Comparison of ENCODE assay signal across 8 mouse cellular contexts in the genomic region with DNA sequence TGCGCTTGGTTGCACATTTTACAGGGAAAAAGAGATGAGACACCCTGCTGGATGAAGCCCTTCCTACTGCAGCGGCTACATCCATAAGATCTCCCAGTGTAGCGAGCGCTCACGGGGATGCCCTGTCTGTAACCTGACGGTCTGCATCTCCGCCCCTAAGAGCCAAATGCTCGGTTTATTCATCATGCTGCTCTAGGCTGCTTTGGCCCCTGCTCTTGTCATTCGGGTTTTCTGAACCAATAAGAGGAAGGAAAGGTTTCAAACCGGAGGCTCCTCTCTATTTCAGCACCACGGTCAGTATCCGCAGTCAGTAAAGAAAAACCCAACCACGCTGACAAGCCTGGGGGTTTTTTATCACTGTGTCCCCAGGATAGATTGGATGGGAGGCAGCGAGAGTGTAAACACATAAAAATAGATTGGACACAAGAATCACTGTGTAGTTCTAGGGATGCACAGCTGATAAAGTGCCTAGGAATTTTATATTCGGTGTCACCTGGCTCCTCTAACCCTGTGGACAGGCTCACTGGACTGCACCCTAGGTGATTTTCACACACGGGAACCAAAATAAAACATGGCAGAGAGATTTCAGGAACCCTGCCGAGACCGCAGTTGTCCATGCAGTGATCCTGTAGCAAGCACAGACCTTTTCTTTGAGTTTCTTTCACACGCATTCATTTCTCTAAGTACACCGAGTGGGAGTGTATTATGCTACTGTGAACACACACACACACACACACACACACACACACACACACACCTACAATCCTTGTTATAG. TPM values are rescaled to one million over a fixed set of nuclear protein-coding genes. Genes with fewer than 3 reads are reported as not detected.
DNase-seq lines count a peak whose midpoint lies in the region; ATAC-seq and TF ChIP-seq lines count a peak whose summit lies in the region.

No protein-coding gene starts in this region.

- H3K4me3 ChIP-seq in kidney, embryonic 15.5 days (replicated peaks): peak overlapping the region; percentile 39
- peak overlapping the region; percentile 41 for H3K4me3 ChIP-seq in embryonic facial prominence, embryonic 13.5 days
- peak overlapping the region; percentile 58 for H3K4me3 ChIP-seq in hindbrain, postnatal 0 days (ENCODE audit: low read length)
- peak overlapping the region; percentile 14; the same call in 1 of the 2 replicates for H3K4me3 ChIP-seq in limb, embryonic 12.5 days (replicated peaks)

- peak overlapping the region; percentile 69 for H3K4me2 ChIP-seq in kidney, embryonic 15.5 days
- H3K4me2 ChIP-seq in embryonic facial prominence, embryonic 13.5 days: peak overlapping the region; percentile 64
- H3K4me2 ChIP-seq in hindbrain, postnatal 0 days (ENCODE audit: low read depth, low read length): peak overlapping the region; percentile 78
- H3K4me2 ChIP-seq in limb, embryonic 12.5 days: peak overlapping the region; percentile 63

- H3K9ac ChIP-seq in kidney, embryonic 15.5 days: no peak overlapping the region
- no peak overlapping the region for H3K9ac ChIP-seq in embryonic facial prominence, embryonic 13.5 days
- H3K9ac ChIP-seq in hindbrain, postnatal 0 days (replicated peaks; ENCODE audit: low read length): peak overlapping the region; percentile 62
- no peak overlapping the region for H3K9ac ChIP-seq in limb, embryonic 12.5 days (replicated peaks)

- H3K4me1 ChIP-seq in kidney, embryonic 15.5 days: peaks cover 24% of the 10 kb centered on the region
- H3K4me1 ChIP-seq in embryonic facial prominence, embryonic 13.5 days: peaks cover 22% of the 10 kb centered on the region
- H3K4me1 ChIP-seq in hindbrain, postnatal 0 days (ENCODE audit: insufficient read depth, low read length): no peaks in the 10 kb centered on the region
- H3K4me1 ChIP-seq in limb, embryonic 12.5 days (replicated peaks): 0 out of 2 replicates have a peak, but pooled peaks cover 15% of the 10 kb centered on the region

- no peak for DNase-seq in kidney, postnatal 25 days
- DNase-seq in adrenal gland, adult 8-10 months: peak; percentile 3
- DNase-seq in hindbrain, postnatal 0 days (ENCODE audit: low spot score): peak; percentile 66
- peak; percentile 47 for DNase-seq in right cerebral cortex, postnatal 25 days

- no peaks in the 10 kb centered on the region for H3K36me3 ChIP-seq in kidney, embryonic 15.5 days
- no peaks in the 10 kb centered on the region for H3K36me3 ChIP-seq in embryonic facial prominence, embryonic 13.5 days
- no peaks in the 10 kb centered on the region for H3K36me3 ChIP-seq in hindbrain, postnatal 0 days (ENCODE audit: insufficient read depth, low read length)
- H3K36me3 ChIP-seq in limb, embryonic 12.5 days: no peaks in the 10 kb centered on the region

- 7% methylated on average over 20 of the region's 20 CpGs for WGBS in kidney, embryonic 15.5 days
- WGBS in embryonic facial prominence, embryonic 13.5 days: 11% methylated on average over 20 of the region's 20 CpGs
- 6% methylated on average over 20 of the region's 20 CpGs for WGBS in hindbrain, postnatal 0 days
- 10% methylated on average over 20 of the region's 20 CpGs for WGBS in limb, embryonic 12.5 days

- H3K9me3 ChIP-seq in kidney, embryonic 15.5 days (replicated peaks): no peaks in the 10 kb centered on the region
- H3K9me3 ChIP-seq in embryonic facial prominence, embryonic 13.5 days: no peaks in the 10 kb centered on the region
- H3K9me3 ChIP-seq in hindbrain, postnatal 0 days (ENCODE audit: low read length): peaks cover 5% of the 10 kb centered on the region; the same call in 1 of the 2 replicates
- no peaks in the 10 kb centered on the region for H3K9me3 ChIP-seq in limb, embryonic 12.5 days

- ATAC-seq in kidney, embryonic 15.5 days (replicated peaks; ENCODE audit: low FRiP score): peak; percentile 44
- ATAC-seq in embryonic facial prominence, embryonic 13.5 days (ENCODE audit: insufficient number of reproducible peaks, insufficient read depth, low FRiP score, low TSS enrichment, low read depth): no peak
- ATAC-seq in hindbrain, postnatal 0 days: peak; percentile 39
- no peak for ATAC-seq in limb, embryonic 12.5 days (ENCODE audit: insufficient number of reproducible peaks, insufficient read depth, low FRiP score, low TSS enrichment, low read depth)
- ATAC-seq in monocyte, adult 5-6 weeks (replicated peaks; ENCODE audit: insufficient number of reproducible peaks, low FRiP score, low TSS enrichment, poor library complexity, severe bottlenecking): no peak

- no peak overlapping the region for H3K27ac ChIP-seq in kidney, embryonic 15.5 days
- no peak overlapping the region for H3K27ac ChIP-seq in embryonic facial prominence, embryonic 13.5 days
- H3K27ac ChIP-seq in hindbrain, postnatal 0 days: peak overlapping the region; percentile 85
- no peak overlapping the region for H3K27ac ChIP-seq in limb, embryonic 12.5 days

- H3K27me3 ChIP-seq in kidney, embryonic 15.5 days: peaks cover 10% of the 10 kb centered on the region
- H3K27me3 ChIP-seq in embryonic facial prominence, embryonic 13.5 days: peaks cover 13% of the 10 kb centered on the region
- no peaks in the 10 kb centered on the region for H3K27me3 ChIP-seq in hindbrain, postnatal 0 days (ENCODE audit: insufficient read depth, low read length)
- H3K27me3 ChIP-seq in limb, embryonic 12.5 days: peaks cover 20% of the 10 kb centered on the region

- TF ChIP-seq CTCF in hindbrain, postnatal 0 days (IDR thresholded peaks at IDR 0.05; ENCODE audit: low read depth): 0 out of 2 replicates have a peak, but pooled peaks have one; percentile 19

RNA-seq across cellular contexts. Expression of gene Ptprr, which starts 1.3 kb away (rescaled TPM):
- polyA plus RNA-seq in kidney, embryonic 15.5 days (2015; fragmentation: Nextera tagmentation; extraction: Ambion mirVana): 0.76 and 1.5 TPM in 2 replicates
- total RNA-seq in adrenal gland, adult 8-10 months (2022): 1 to 10 TPM; 3.7 to 7.5 (median 5.9) TPM
- polyA plus RNA-seq in embryonic facial prominence, embryonic 13.5 days (2015; fragmentation: Nextera tagmentation; extraction: Ambion mirVana): 2.1 and 2.4 TPM in 2 replicates
- 20.8 and 22.0 TPM in 2 replicates for total RNA-seq in hindbrain, postnatal 0 days (2014; rRNA removed)
- 22.9 and 25.1 TPM in 2 replicates for polyA plus RNA-seq in hindbrain, postnatal 0 days (2015; fragmentation: Nextera tagmentation; extraction: Ambion mirVana)
- polyA plus RNA-seq in limb, embryonic 12.5 days (2016; fragmentation: Nextera tagmentation; extraction: Ambion mirVana): 0.22 and 0.92 TPM in 2 replicates
- not detected in 3 replicates for total RNA-seq in monocyte, adult 5-6 weeks (2017)

Comparison
In these comparisons a context has a peak if more than half of its experiments do, and no peak if none do; other contexts are left out.
1. ATAC-seq: peak in kidney, embryonic 15.5 days (single experiment) and hindbrain, postnatal 0 days (single experiment); none in embryonic facial prominence, embryonic 13.5 days (single experiment), limb, embryonic 12.5 days (single experiment) and monocyte, adult 5-6 weeks (single experiment).
2. DNase-seq: peak in adrenal gland, adult 8-10 months (single experiment), hindbrain, postnatal 0 days (single experiment) and right cerebral cortex, postnatal 25 days (single experiment); none in kidney, postnatal 25 days (0 of 2).
3. Peak in every context shown above with its lines, with median percentiles within 50 percentile points of each other: H3K4me2 ChIP-seq and H3K4me3 ChIP-seq.